Mouse (Mus musculus): ENCODE measurements around the gene Gm9913. TPM values are rescaled to one million over a fixed set of nuclear protein-coding genes. Genes with fewer than 3 reads are reported as not detected.

Gene Gm9913
- total RNA-seq, 2 experiments from 2014 or later: 0.47 to 0.48 TPM

DNA sequence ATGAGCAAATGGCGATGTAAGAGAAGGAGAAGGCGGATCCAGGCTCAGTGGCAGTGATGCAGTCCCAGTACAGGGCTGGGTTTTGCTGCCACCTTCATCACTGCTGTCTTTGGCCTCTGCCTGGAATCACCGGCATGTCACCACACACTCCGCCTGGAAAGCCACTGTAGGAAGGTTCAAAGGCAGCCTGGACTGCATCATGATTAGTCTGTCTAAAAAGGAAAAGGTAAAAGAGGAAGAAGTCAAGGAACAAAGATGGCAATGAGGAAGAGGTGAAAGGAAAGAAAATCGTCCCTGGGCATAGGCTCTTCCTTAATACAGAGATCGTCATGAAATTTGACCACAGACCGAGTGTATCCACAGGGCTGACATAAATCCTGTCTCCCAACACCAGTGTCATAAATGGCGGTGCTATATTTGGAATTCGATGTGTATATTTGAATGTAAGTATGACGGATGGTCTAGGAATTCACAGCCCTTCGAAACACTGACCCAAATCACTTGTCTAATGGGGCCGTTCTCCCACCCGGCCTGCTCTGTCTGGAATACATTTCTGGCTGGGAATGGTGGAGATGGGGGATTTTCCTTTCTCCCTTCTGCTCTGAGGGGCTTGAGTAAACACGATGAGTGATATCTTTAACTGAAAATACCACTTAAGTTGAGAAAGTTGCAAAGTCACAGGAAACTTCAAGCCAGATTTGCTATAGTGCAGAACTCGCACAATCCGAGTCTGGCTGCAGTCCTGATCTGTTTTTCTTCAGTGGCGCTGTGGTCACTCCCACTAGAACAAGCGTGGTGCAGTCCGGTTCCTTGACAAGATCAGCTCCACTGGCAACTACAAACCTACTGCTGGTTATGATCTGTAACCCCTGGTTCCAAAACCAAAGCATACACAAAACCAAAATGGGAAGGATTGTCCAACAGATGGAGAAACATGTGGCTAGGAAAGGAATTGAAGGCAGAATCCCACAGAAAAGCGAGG lies 9.8 kb upstream of the Gm9913 start:
- intact Hi-C loops (cut with DNase I): no loop called here
- DNase-seq: no peak

- intact Hi-C loops (cut with DNase I): no loop called here
- DNase-seq: peak; percentile 48 to 56
Measured at GRCm38 (mm10) chr2:125496696-125497095, 8.2 kb upstream of the Gm9913 start.

- intact Hi-C loops (cut with DNase I): no loop called here
- no peak for DNase-seq
Measured at GRCm38 (mm10) chr2:125498216-125498615, 6.7 kb upstream of the Gm9913 start.

GRCm38 (mm10) chr2:125501526-125501925 lies 3.4 kb upstream of the Gm9913 start:
- intact Hi-C loops (cut with DNase I): loop anchor here (10.0 kb wide), 1 partner anchor 93 kb away; no protein-coding TSS in a partner anchor
- DNase-seq: no peak

DNA sequence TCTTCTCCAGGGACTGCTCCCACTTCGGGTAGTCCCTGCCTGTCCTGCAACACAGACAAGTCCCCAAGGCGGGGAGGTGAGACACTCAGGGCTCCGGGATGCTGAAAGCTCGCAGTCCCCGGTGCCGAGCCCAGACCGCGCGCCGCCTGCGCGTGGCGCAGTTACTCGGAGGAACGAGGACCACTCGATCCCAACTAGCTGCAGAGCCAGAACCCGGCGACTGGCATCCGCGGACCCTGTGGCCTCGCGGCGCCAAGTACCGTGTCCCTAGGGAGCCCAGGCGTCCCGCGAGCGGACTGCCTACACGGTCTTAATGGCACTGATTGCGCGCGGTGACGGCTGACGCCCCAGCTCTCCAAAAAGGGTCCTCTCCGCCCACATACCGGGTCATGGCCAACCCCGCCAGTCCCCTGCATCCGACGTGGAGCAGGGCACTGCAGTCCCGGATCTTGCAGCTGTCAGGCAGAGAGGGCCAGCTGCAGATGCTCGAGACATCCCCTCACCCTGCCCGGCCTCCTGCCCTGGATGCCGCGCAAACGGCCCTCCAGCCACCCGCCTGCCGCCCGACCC lies 942 bp downstream of the Gm9913 start:
- DNase-seq: peak; percentile 76 to 84
- intact Hi-C loops (cut with DNase I): loop anchor here (5.0 to 10.0 kb wide), 3 partner anchors 34 to 104 kb away; no protein-coding TSS in a partner anchor

DNA sequence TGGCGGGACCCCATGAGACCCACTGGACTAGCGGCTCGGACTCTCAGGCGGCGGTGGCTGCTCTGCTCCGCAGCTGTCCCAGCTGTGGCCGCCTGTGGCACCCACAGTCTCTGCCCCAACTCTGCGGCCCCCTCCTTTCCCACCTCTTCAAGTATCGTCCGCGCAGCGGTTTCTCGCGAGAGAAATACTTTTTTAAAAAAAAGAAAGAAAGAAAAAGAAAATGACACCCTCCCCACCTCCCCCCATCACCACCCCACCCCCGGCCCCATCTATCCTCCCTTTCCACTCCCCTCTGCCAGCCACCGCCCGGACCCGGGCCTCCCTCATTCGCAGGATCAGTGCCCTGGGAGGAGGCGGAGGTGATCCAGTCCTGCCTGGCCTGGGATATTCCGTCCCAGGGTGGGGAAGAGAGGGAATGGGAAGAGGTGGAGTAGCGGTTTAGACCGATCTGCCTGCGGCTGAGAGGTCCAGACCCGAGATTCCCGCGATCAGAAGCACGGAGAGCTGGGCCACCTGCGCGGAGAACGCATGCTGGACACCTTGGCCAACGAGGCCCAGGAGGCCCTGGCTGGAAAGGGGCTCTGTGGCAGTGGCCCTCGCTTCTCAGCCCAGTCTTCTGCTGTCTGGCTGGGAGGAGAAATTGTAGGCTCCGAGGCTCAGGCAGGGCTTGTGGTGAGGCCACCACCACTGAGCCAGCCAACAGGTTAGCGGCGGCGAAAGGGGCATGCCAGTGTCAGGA lies 1.6 kb downstream of the Gm9913 start:
- peak in 1 of 2 experiments; percentile 85 for DNase-seq
- intact Hi-C loops (cut with DNase I): loop anchor here (5.0 to 10.0 kb wide), 3 partner anchors 34 to 104 kb away; no protein-coding TSS in a partner anchor

DNA sequence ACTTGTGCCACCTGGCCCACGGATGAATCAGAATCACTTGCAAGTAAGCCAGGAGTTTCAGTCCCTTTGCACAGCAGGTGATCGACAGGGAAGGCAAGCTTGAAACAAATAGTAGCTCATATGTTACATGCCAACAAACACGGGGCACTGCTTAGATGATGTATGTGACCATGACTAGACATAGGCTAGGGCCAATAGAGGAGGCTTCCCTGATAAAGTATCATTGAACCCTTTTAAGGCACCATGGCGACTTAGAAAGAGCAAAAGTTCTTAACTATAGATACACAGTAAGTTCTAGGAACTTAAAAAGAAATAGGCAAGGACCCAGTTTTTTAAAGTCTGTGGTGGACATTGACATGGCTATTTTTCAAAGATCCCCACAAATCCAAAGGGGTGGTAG lies 3.0 kb downstream of the Gm9913 start, which contains the start of gene Fbn1:
Fbn1 (minus strand) TSS at position 101 of the 400 bp plus-strand sequence.
- intact Hi-C loops (cut with DNase I): loop anchor here (5.0 to 10.0 kb wide), 3 partner anchors 36 to 106 kb away; no protein-coding TSS in a partner anchor
- DNase-seq: no peak

DNA sequence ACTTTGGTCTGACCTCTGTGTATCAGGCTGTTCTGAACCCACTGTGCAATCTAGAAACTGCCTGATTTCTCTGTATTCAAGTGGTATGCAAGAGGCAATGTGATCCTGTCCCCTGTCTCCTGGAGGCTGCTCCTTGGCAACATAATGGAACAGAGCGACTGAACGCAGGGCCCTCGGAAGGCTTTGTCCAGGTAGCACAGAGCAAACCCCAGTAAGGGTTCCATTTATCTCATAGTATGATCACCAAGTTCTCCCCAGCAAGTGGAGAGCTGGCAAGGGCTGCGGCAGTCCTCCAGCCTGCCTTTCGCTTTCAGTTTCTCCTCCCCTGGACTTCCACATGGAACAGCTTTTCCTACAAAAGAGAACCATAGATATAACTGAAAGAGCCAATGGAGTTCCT lies 3.5 kb downstream of the Gm9913 start:
- intact Hi-C loops (cut with DNase I): loop anchor here (5.0 to 10.0 kb wide), 3 partner anchors 36 to 106 kb away; no protein-coding TSS in a partner anchor
- no peak for DNase-seq

GRCm38 (mm10) chr2:125510752-125511151 lies 5.9 kb downstream of the Gm9913 start:
- DNase-seq: peak in 1 of 2 experiments; percentile 27
- intact Hi-C loops (cut with DNase I): no loop called here

DNA sequence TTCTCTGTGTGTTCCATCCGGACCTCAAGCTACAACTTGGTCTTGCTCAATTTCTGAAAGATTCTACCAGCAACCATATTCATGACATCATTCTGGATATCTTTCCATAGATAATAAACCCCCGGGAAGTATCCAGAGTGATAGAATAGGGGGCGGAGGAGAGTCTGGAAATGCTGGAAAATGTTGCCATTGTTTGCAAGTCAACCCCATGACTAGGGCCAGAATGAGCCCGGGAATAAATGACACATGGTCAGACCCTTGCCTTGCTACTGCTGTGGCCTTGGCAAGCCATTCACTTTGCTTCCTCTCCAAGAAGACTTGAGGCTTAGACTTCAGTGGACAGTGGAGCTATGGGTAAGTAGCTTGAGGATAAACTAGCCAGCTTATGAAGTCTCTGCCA lies 7.0 kb downstream of the Gm9913 start:
- peak; percentile 42 to 64 for DNase-seq
- intact Hi-C loops (cut with DNase I): no loop called here

DNA sequence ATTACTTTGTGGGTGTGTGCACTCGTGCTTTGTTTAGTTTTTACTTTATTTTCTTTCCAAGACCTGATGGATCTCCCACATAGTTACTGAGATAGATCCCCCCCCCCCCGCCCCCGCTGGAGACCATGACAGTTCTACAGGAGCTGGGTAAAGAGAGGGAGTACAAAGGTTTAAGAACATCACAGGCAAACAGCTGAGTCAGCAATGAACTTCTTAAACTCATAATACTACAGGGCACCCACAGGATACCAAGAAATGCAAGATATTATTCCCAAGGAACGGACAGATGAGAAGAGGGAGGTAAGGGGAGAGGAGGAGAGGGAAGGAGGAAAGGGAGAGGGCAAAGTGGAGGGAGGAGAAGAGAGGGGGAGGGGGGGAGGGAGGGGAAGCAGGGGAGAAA lies 7.7 kb downstream of the Gm9913 start:
- intact Hi-C loops (cut with DNase I): no loop called here
- DNase-seq: no peak

GRCm38 (mm10) chr2:125514391-125514790 lies 9.5 kb downstream of the Gm9913 start:
- intact Hi-C loops (cut with DNase I): no loop called here
- DNase-seq: peak in 1 of 2 experiments; percentile 33

DNA sequence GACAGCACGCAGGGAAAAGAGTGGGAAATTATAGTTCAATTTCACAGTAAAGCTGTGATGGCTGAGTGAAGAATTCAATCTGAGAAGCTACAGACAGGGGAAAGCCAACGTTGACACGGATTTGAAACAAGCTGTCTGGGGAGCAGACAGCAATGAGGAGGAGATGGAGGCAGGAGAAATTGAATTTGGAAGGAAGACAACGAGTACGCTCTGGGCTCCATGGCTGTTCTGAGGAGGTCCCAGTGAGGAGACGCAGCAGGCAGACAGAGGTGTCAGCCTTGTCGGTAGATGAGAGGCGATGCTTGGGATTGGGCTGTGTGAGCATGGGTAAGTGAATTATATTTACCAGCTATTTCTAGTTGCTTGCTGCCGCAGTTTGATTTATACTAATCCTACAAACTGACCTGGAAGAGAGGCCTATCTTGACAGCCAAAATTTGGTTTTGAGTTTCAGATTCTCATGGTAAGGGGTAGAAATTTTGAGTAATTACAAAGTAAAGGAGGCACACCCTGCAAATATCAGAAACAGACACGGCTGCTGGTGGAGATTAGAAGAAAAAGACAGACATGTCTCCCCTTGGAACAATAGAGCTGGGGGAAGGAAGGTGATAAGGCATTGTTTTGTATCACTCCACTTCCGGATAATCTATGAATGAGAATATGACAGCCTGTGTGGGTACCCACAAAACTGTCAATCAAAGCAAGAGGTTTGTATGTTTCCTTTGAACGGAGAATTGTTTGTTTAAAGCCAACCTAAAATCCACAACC lies 10.6 kb downstream of the Gm9913 start:
- DNase-seq: peak in 1 of 2 experiments; percentile 32
- intact Hi-C loops (cut with DNase I): no loop called here

GRCm38 (mm10) chr2:125516594-125516993 lies 11.7 kb downstream of the Gm9913 start:
- intact Hi-C loops (cut with DNase I): no loop called here
- peak; percentile 72 to 83 for DNase-seq

- no peak for DNase-seq
- intact Hi-C loops (cut with DNase I): no loop called here
Measured at GRCm38 (mm10) chr2:125525484-125525883, 20.6 kb downstream of the Gm9913 start.

GRCm38 (mm10) chr2:125526566-125526965 lies 21.7 kb downstream of the Gm9913 start:
- no peak for DNase-seq
- intact Hi-C loops (cut with DNase I): no loop called here

GRCm38 (mm10) chr2:125530665-125531064 lies 25.8 kb downstream of the Gm9913 start:
- intact Hi-C loops (cut with DNase I): no loop called here
- DNase-seq: peak; percentile 70 to 74

DNA sequence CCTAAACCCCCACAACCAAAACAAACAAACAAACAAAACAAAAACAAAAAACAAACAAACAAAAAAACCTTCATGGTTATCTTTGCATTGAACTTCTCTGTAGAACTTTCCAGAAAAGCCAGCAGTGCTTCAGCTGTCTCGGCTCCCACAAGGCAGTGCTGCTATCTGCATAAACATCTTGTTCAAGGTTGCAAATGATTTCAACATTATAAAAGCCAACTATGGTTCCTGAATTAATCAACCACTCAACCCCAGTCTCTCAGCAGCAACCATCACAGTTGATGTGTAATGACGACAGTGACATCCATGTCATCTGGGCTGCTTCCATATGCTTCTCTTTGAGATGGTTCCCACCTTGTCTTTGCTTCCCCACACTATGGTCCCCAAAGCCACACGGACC lies 34.8 kb downstream of the Gm9913 start:
- DNase-seq: no peak
- intact Hi-C loops (cut with DNase I): no loop called here

DNA sequence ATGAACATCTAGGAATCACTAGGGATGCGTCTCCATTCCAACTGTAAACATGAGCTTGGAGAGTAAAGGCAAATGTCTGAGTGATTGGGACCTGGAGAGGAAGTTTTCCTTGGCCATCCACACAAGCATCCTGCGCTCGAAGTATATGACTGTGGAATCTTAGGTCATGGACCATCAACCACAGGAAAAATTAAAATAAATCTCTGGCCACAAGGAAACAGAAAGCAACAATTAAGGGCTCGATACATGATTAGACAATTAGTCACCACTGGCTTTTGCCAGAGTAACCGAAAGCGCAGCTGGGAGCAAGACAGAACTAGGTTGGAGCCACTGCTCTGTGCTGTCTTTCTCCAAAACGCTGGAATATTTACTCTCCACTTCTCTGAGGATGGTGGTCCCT lies 35.7 kb downstream of the Gm9913 start:
- intact Hi-C loops (cut with DNase I): no loop called here
- DNase-seq: peak in 1 of 2 experiments; percentile 30

DNA sequence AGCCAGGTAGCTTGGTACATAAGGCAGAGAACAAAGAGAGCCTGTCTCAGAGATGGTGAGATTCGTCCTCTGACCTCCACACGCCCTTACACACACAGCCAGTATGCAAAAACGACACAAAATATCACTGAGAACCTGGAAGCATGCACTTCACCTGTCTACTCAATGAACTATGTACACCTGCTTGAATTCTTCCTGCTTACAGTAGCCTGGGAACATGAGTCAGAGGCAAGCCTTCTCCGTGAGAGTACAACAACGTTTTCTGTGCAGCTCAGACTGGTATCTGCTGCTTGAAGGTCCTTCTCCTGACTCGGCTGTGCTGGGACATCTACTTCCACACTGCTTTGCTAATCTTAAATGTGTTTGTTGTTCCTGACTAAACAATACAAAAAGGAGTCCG lies 36.6 kb downstream of the Gm9913 start:
- no peak for DNase-seq
- intact Hi-C loops (cut with DNase I): no loop called here

Measured in heart, postnatal 10 days (tissue).